Mouse (Mus musculus) CH12.LX (cell line): ENCODE measurements at regions not wholly inside any gene's neighbourhood (a gene's known extent, or its start where the extent isn't known, plus 50 kb on each side); places are given as distances from the start of the nearest gene placed in this dataset.
A peak's percentile ranks its signal among the peaks of the same experiment; 100 is the strongest.

ENCODE experiments used
- CTCF ChIP-seq, 2 experiments: IDR thresholded peaks in 1 of 2; conservative IDR thresholded peaks in 1 of 2; 2 replicates each; pipeline ENCODE4 v1.5.1; 2011 to 2012; ENCODE audit warnings: low read depth in 2 of 2, low read length in 2 of 2, improper control_type of control experiment in 1 of 2, inconsistent platforms in 1 of 2, mild to moderate bottlenecking in 1 of 2, moderate library complexity in 1 of 2
- E2F4 ChIP-seq: IDR thresholded peaks from 2 replicates; pipeline ENCODE4 v1.6.1; 2011; ENCODE audit warnings: low read depth, low read length, improper control_type of control experiment; ENCODE audit not compliant: insufficient replicate concordance
- EP300 ChIP-seq: IDR thresholded peaks from 2 replicates; pipeline ENCODE4 v1.6.1; 2011; ENCODE audit warnings: low read length, improper control_type of control experiment
- HCFC1 ChIP-seq: IDR thresholded peaks from 2 replicates; pipeline ENCODE4 v1.6.1; 2012; ENCODE audit warnings: low read depth, mild to moderate bottlenecking, inconsistent platforms, low read length, improper control_type of control experiment
- IRF4 ChIP-seq: IDR thresholded peaks from 2 replicates; pipeline ENCODE4 v1.6.1; 2014; ENCODE audit warnings: low read depth, mild to moderate bottlenecking, inconsistent platforms, low read length, improper control_type of control experiment
- MXI1 ChIP-seq: IDR thresholded peaks from 2 replicates; pipeline ENCODE4 v1.6.1; 2011; ENCODE audit warnings: mild to moderate bottlenecking, low read depth, low read length, improper control_type of control experiment
- POLR2A ChIP-seq: IDR thresholded peaks from 2 replicates; pipeline ENCODE4 v1.6.1; 2011; ENCODE audit warnings: low read depth, mild to moderate bottlenecking, improper control_type of control experiment, low read length
- ZNF384 ChIP-seq: IDR thresholded peaks from 2 replicates; pipeline ENCODE4 v1.6.1; 2012; ENCODE audit warnings: low read depth, low read length, improper control_type of control experiment, inconsistent platforms

DNA sequence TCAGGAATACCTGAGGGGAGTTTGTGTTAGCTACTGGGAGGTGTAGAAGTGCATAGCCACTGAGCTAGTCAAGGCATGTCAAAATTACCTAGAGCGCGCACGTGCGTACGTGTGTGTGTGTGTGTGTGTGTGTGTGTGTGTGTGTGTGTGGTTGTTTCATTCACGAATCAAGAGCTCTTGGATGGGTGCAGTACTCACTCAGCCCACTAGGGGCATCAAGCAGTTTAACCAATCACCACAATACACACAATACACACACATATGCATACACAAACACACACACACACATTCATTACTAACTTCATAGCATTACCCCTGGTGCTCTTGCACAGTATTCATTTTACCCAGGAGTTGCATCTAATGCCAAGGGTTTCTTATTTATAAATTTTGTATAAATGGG, 643.6 kb upstream of the Lrrc4c start:
- TF ChIP-seq ZNF384 (no peak), POLR2A (no peak), MXI1 (no peak), EP300 (no peak), CTCF (conservative IDR thresholded peaks at IDR 0.05 in 1 of 2, IDR thresholded peaks at IDR 0.05 in 1 of 2; ENCODE audit: low read depth in 2 of 2, low read length in 2 of 2) (0 out of 4 replicates have a peak, but pooled peaks of 1 of the 2 experiments have one; percentile 2), E2F4 (no peak), IRF4 (no peak), HCFC1 (no peak)
